Mouse (Mus musculus) heart, postnatal 36 days (tissue): ENCODE measurements around the gene Eif3c. TPM values are rescaled to one million over a fixed set of nuclear protein-coding genes. Genes with fewer than 3 reads are reported as not detected.

Source experiments
- DNase-seq, 2 experiments: peaks; one replicate each; pipeline ENCODE4 v3.0.0; 2021 to 2022
- intact Hi-C: fragments of 180-260 bp; cut with DNase I; formaldehyde crosslinking; loops from one replicate; pipeline ENCODE4 v1.15.1; 2025
- total RNA-seq, 2 experiments: library from RNA; stranded (reverse); gene quantifications; 2 replicates each; pipeline ENCODE4 v1.2.3; 2021

The Eif3c gene
- 100 to 1,000 TPM; 156 to 157 TPM for total RNA-seq

GRCm38 (mm10) chr7:126566094-126566765 lies at the start of gene Eif3c:
Eif3c (minus strand) TSS chr7:126566411.
- intact Hi-C loops = loop anchor here (2.0 kb wide), 1 partner anchor 79 kb away; the partner anchor contains the start of gene Tufm
- peak; percentile 80 to 83 for DNase-seq

GRCm38 (mm10) chr7:126612736-126613135 lies 46.5 kb upstream of the Eif3c start:
- intact Hi-C loops = no loop called here
- no peak for DNase-seq

GRCm38 (mm10) chr7:126607796-126608195 lies 41.6 kb upstream of the Eif3c start:
- intact Hi-C loops = no loop called here
- no peak for DNase-seq

GRCm38 (mm10) chr7:126607064-126607463 lies 40.9 kb upstream of the Eif3c start:
- intact Hi-C loops = no loop called here
- DNase-seq = peak; percentile 53 to 54

GRCm38 (mm10) chr7:126606611-126607010 lies 40.4 kb upstream of the Eif3c start:
- no peak for DNase-seq
- intact Hi-C loops = no loop called here

GRCm38 (mm10) chr7:126602650-126603049 lies 36.4 kb upstream of the Eif3c start:
- intact Hi-C loops = no loop called here

GRCm38 (mm10) chr7:126601896-126602295 lies 35.7 kb upstream of the Eif3c start:
- intact Hi-C loops = no loop called here

More at GRCm38 (mm10) chr7:126602650-126603049, 36.4 kb upstream of the Eif3c start:
- no peak for DNase-seq

GRCm38 (mm10) chr7:126598919-126599318 lies 32.7 kb upstream of the Eif3c start:
- intact Hi-C loops = no loop called here
- DNase-seq = no peak

More at GRCm38 (mm10) chr7:126601896-126602295, 35.7 kb upstream of the Eif3c start:
- no peak for DNase-seq

GRCm38 (mm10) chr7:126596414-126596813 lies 30.2 kb upstream of the Eif3c start:
- intact Hi-C loops = no loop called here

GRCm38 (mm10) chr7:126595890-126596289 lies 29.7 kb upstream of the Eif3c start:
- no peak for DNase-seq
- intact Hi-C loops = no loop called here

More at GRCm38 (mm10) chr7:126596414-126596813, 30.2 kb upstream of the Eif3c start:
- no peak for DNase-seq

GRCm38 (mm10) chr7:126594862-126595561 lies 28.8 kb upstream of the Eif3c start, which contains the start of gene Il27:
Il27 (minus strand) TSS chr7:126594941.
- DNase-seq = no peak
- intact Hi-C loops = no loop called here

GRCm38 (mm10) chr7:126587779-126588178 lies 21.6 kb upstream of the Eif3c start:
- peak; percentile 32 to 33 for DNase-seq
- intact Hi-C loops = loop anchor here (2.0 kb wide), 1 partner anchor 49 kb away; no protein-coding TSS in a partner anchor

GRCm38 (mm10) chr7:126586839-126587238 lies 20.6 kb upstream of the Eif3c start:
- intact Hi-C loops = no loop called here
- peak in 1 of 2 experiments; percentile 47 for DNase-seq

GRCm38 (mm10) chr7:126585717-126586116 lies 19.5 kb upstream of the Eif3c start, which contains the start of gene Cln3:
Cln3 (minus strand) TSS chr7:126585817.
- no peak for DNase-seq
- intact Hi-C loops = loop anchor here (2.0 kb wide), 1 partner anchor 111 kb away; no protein-coding TSS in a partner anchor

- intact Hi-C loops = loop anchor here (2.0 kb wide), 1 partner anchor 112 kb away; no protein-coding TSS in a partner anchor
These were observed 18.3 kb upstream of the Eif3c start, which contains the start of gene Apobr for GRCm38 (mm10) chr7:126584506-126584977. Apobr (plus strand) TSS chr7:126584942.

GRCm38 (mm10) chr7:126583761-126584160 lies 17.6 kb upstream of the Eif3c start:
- DNase-seq = no peak
- intact Hi-C loops = loop anchor here (2.0 kb wide), 1 partner anchor 113 kb away; no protein-coding TSS in a partner anchor

More at GRCm38 (mm10) chr7:126584506-126584977, 18.3 kb upstream of the Eif3c start, which contains the start of gene Apobr:
- no peak for DNase-seq

- DNase-seq = peak; percentile 79 to 85
- intact Hi-C loops = no loop called here
These were observed 17.1 kb upstream of the Eif3c start for GRCm38 (mm10) chr7:126583251-126583709.

- DNase-seq = peak in 1 of 2 experiments; percentile 28
- intact Hi-C loops = no loop called here
These were observed 16.5 kb upstream of the Eif3c start for GRCm38 (mm10) chr7:126582759-126583158.

- DNase-seq = no peak
- intact Hi-C loops = no loop called here
These were observed 15.4 kb upstream of the Eif3c start for GRCm38 (mm10) chr7:126581661-126582060.

- peak; percentile 49 to 65 for DNase-seq
- intact Hi-C loops = loop anchor here (2.0 kb wide), 1 partner anchor 58 kb away; no protein-coding TSS in a partner anchor
These were observed 13.0 kb upstream of the Eif3c start for GRCm38 (mm10) chr7:126579172-126579571.

- DNase-seq = peak in 1 of 2 experiments; percentile 55
- intact Hi-C loops = no loop called here
These were observed 10.7 kb upstream of the Eif3c start for GRCm38 (mm10) chr7:126576946-126577345.
